25 mouse cellular contexts compared by ENCODE assay signal in genomic region chr2:55206891-55207290, GRCm38 (mm10).
DNase-seq lines count a peak whose midpoint lies in the region; ATAC-seq and TF ChIP-seq lines count a peak whose summit lies in the region.
"Had no signal": no experiment of that assay in that cellular context is flagged by ENCODE, and none has a peak within 500 bp of the region (broad histone marks: within the 10 kb centered on the region; RNA-seq: fewer than 3 reads in every experiment).

No protein-coding gene starts in this region.

- no peak overlapping the region for H3ac ChIP-seq in C2C12 (ENCODE audit: control insufficient read depth, insufficient read length, low read depth)
- no peak overlapping the region for H3ac ChIP-seq in myocyte (ENCODE audit: control insufficient read depth, insufficient read length)

- no peak for ATAC-seq in forebrain, embryonic 15.5 days (replicated peaks)
- ATAC-seq: activated CD4-positive, CD25-positive, alpha-beta regulatory T cell, adult 4 months; CD4-positive, CD25-positive, alpha-beta regulatory T cell, adult 4 months; Patski had no signal

- H3K9me3 ChIP-seq in forebrain, embryonic 15.5 days, result no peaks in the 10 kb centered on the region
- H3K9me3 ChIP-seq: G1E had no signal

- no peaks in the 10 kb centered on the region for H3K4me1 ChIP-seq in forebrain, embryonic 15.5 days

- no peak overlapping the region for H3K4me2 ChIP-seq in myocyte (ENCODE audit: low read depth)
- H3K4me2 ChIP-seq in forebrain, embryonic 15.5 days (replicated peaks), result no peak overlapping the region

- intact Hi-C loops in heart, postnatal 10 days (cut with DNase I), result no loop called here

- H3K79me2 ChIP-seq in C2C12 (ENCODE audit: control insufficient read depth, insufficient read depth), result no peaks in the 10 kb centered on the region
- no peaks in the 10 kb centered on the region for H3K79me2 ChIP-seq in myocyte (ENCODE audit: control insufficient read depth, insufficient read depth)

- no peak for TF ChIP-seq CTCF in C2C12 (IDR thresholded peaks at IDR 0.05; ENCODE audit: control insufficient read depth, insufficient read depth, insufficient read length)

- no peaks in the 10 kb centered on the region for H3K36me3 ChIP-seq in C2C12 (ENCODE audit: control insufficient read depth, insufficient read depth)
- H3K36me3 ChIP-seq in myocyte (ENCODE audit: control insufficient read depth, insufficient read depth), result no peaks in the 10 kb centered on the region
- no peaks in the 10 kb centered on the region for H3K36me3 ChIP-seq in forebrain, embryonic 15.5 days
- H3K36me3 ChIP-seq: G1E had no signal

- no peak overlapping the region for H3K9ac ChIP-seq in forebrain, embryonic 15.5 days (replicated peaks)

- no peak for TF ChIP-seq POLR2A in myocyte (IDR thresholded peaks at IDR 0.05; ENCODE audit: insufficient read length, low read depth)

- H3K79me3 ChIP-seq in C2C12 (ENCODE audit: low read depth), result no peaks in the 10 kb centered on the region

- WGBS in forebrain, embryonic 15.5 days, result 96% methylated on average over 1 of the region's 1 CpGs

- H3K27me3 ChIP-seq in C2C12 (ENCODE audit: control insufficient read depth, insufficient read depth, insufficient read length) (no peaks in the 10 kb centered on the region), myocyte (ENCODE audit: control insufficient read depth, insufficient read depth, insufficient read length) (no peaks in the 10 kb centered on the region)
- no peaks in the 10 kb centered on the region for H3K27me3 ChIP-seq in forebrain, embryonic 15.5 days
- H3K27me3 ChIP-seq: CH12.LX, Patski had no signal

- no peak overlapping the region for H3K27ac ChIP-seq in forebrain, embryonic 15.5 days (replicated peaks)

- H3K4me3 ChIP-seq in C2C12 (ENCODE audit: insufficient read depth, poor library complexity, severe bottlenecking) (no peak overlapping the region), myocyte (no peak overlapping the region)
- no peak overlapping the region for H3K4me3 ChIP-seq in forebrain, embryonic 15.5 days

- peak; percentile 38 for DNase-seq in NIH3T3 (ENCODE audit: low read depth)
- peak; percentile 63 for DNase-seq in adipocyte (ENCODE audit: low spot score)
- DNase-seq in urinary bladder, postnatal 10 days (ENCODE audit: low spot score), result no peak
- no peak for DNase-seq in heart, postnatal 10 days
- DNase-seq in retina, embryonic 14.5 days (ENCODE audit: low spot score), result no peak
- DNase-seq: adrenal gland, adult 2 months; adrenal gland, adult 8-10 months; adrenal gland, postnatal 10 days; adrenal gland, postnatal 14 days; adrenal gland, postnatal 25 days; adrenal gland, postnatal 36 days; B cell, adult 2 months; cerebellum, adult 11 months; cerebellum, adult 11-12 months; cerebellum, adult 18-20 months; cerebellum, adult 2 months; cerebellum, adult 8-10 months had no signal

TF ChIP-seq in C2C12, 6 proteins besides CTCF, POLR2A, EP300 and RAD21:
- peak; percentile 27 for TF ChIP-seq CEBPB (IDR thresholded peaks at IDR 0.05; ENCODE audit: low read depth)
- no peak for TF ChIP-seq MYOD1 (IDR thresholded peaks at IDR 0.05; ENCODE audit: control insufficient read depth, insufficient read length, low read depth)
TF ChIP-seq in C2C12: peak in this region for 1.

TF ChIP-seq in myocyte, 11 proteins besides CTCF, POLR2A, EP300 and RAD21:
- peak; percentile 61; the same call in 1 of the 2 replicates for TF ChIP-seq CEBPB (IDR thresholded peaks at IDR 0.05; ENCODE audit: insufficient read depth, poor library complexity, severe bottlenecking)
- TF ChIP-seq MYOD1 (IDR thresholded peaks at IDR 0.05; ENCODE audit: control insufficient read depth in 1 of 3, insufficient read length in 2 of 3, low read depth in 2 of 3), result no peak
- TF ChIP-seq TCF12 (IDR thresholded peaks at IDR 0.05; ENCODE audit: insufficient read depth, poor library complexity, severe bottlenecking), result no peak
- no peak for TF ChIP-seq POLR2AphosphoS2 (IDR thresholded peaks at IDR 0.05; ENCODE audit: insufficient read length, low read depth)
- no peak for TF ChIP-seq E2F4 (IDR thresholded peaks at IDR 0.05; ENCODE audit: insufficient read depth)

Comparison
In these comparisons a context has a peak if more than half of its experiments do, and no peak if none do; other contexts are left out.
1. DNase-seq: peak in NIH3T3 (single experiment) and adipocyte (single experiment); none in urinary bladder, postnatal 10 days (single experiment), heart, postnatal 10 days (0 of 2) and retina, embryonic 14.5 days (single experiment).